Mouse (Mus musculus) kidney, adult 2 months (tissue): ENCODE measurements at regions not wholly inside any gene's neighbourhood (a gene's known extent, or its start where the extent isn't known, plus 50 kb on each side); places are given as distances from the start of the nearest gene placed in this dataset.
A peak's percentile ranks its signal among the peaks of the same experiment; 100 is the strongest.

Source experiments
- DNase-seq: peaks from one replicate; pipeline ENCODE4 v3.0.0; 2021
- H3K27ac ChIP-seq: fragments of 200-500 bp; 2 replicates; pipeline ENCODE4 v1.5.1; 2012; ENCODE audit warnings: low read depth, low read length, control low read depth, inconsistent platforms; ENCODE audit not compliant: insufficient read depth
- H3K27me3 ChIP-seq: fragments of 200-500 bp; replicated peaks from 2 replicates; pipeline ENCODE4 v1.6.1; 2012; ENCODE audit warnings: mild to moderate bottlenecking, moderate library complexity, low read length, inconsistent platforms; ENCODE audit not compliant: control insufficient read depth, insufficient read depth
- H3K36me3 ChIP-seq: fragments of 200-500 bp; 2 replicates; pipeline ENCODE4 v1.6.1; 2012; ENCODE audit warnings: mild to moderate bottlenecking, moderate library complexity, low read length, inconsistent platforms; ENCODE audit not compliant: control insufficient read depth, insufficient read depth
- H3K4me1 ChIP-seq: fragments of 200-500 bp; 2 replicates; pipeline ENCODE4 v1.6.1; 2011; ENCODE audit warnings: low read length; ENCODE audit not compliant: control insufficient read depth, insufficient read depth
- H3K4me3 ChIP-seq: fragments of 200-500 bp; 2 replicates; pipeline ENCODE4 v1.5.1; 2011; ENCODE audit warnings: mild to moderate bottlenecking, low read depth, low read length, control low read depth; ENCODE audit not compliant: insufficient read depth
- CTCF ChIP-seq: fragments of 200-500 bp; conservative IDR thresholded peaks from 2 replicates; pipeline ENCODE4 v1.5.1; 2011; ENCODE audit warnings: low read depth, mild to moderate bottlenecking, control low read depth, low read length, moderate library complexity, mixed read lengths; ENCODE audit not compliant: insufficient read depth, insufficient read length
- POLR2A ChIP-seq: fragments of 200-500 bp; IDR thresholded peaks from one replicate; pipeline ENCODE4 v1.6.1; 2011; ENCODE audit warnings: low read depth, low read length, control low read depth
- whole genome bisulfite sequencing: fragments of 180-500 bp; shearing (Covaris S2); methylation state at CpG from one replicate; pipeline ENCODE4 v1.1.7; 2018; 5-methylcytosine and 5-hydroxymethylcytosine counted together

GRCm38 (mm10) chr8:103879505-103879904, 221.9 kb upstream of the Cdh5 start:
- WGBS, result 91% methylated on average over 2 of the region's 2 CpGs
- Histone ChIP-seq H3K4me1 (no peaks in the 10 kb centered on the region), H3K4me3 (no peak overlapping the region), H3K27me3 (no peaks in the 10 kb centered on the region), H3K36me3 (no peaks in the 10 kb centered on the region), H3K27ac (no peak overlapping the region)
- no peak for TF ChIP-seq CTCF
- TF ChIP-seq POLR2A, result no peak
- DNase-seq, result no peak

GRCm38 (mm10) chr8:103880431-103881145, 220.8 kb upstream of the Cdh5 start:
- Histone ChIP-seq H3K4me1 (no peaks in the 10 kb centered on the region), H3K36me3 (no peaks in the 10 kb centered on the region), H3K4me3 (no peak overlapping the region), H3K27ac (no peak overlapping the region), H3K27me3 (no peaks in the 10 kb centered on the region)
- WGBS, result 68% methylated on average over 14 of the region's 14 CpGs
- DNase-seq, result peak; percentile 11
- TF ChIP-seq CTCF (no peak), POLR2A (no peak)

DNA sequence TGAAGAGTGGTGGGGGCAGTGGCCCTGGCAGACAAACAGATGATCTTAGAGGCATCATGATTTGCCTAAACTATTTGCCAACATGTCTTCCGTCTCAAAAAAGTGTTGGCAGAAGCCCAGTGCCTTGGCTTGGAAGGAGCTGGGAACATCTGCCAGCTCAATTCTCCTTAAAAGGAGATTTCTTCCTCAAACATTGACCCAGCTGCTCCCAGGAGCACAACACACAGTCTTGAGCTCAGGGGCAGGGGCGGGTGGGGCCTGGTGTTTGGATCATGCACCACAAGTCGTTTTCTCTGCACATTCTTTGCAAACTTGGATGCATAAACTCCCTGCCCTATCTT, 220.3 kb upstream of the Cdh5 start:
- peak; percentile 21 for DNase-seq
- WGBS, result 46% methylated on average over 3 of the region's 3 CpGs
- no peak overlapping the region for H3K27ac ChIP-seq
- no peaks in the 10 kb centered on the region for H3K4me1 ChIP-seq
- no peak overlapping the region for H3K4me3 ChIP-seq
- H3K36me3 ChIP-seq, result no peaks in the 10 kb centered on the region
- TF ChIP-seq CTCF (no peak), POLR2A (no peak)
- H3K27me3 ChIP-seq, result no peaks in the 10 kb centered on the region

DNA sequence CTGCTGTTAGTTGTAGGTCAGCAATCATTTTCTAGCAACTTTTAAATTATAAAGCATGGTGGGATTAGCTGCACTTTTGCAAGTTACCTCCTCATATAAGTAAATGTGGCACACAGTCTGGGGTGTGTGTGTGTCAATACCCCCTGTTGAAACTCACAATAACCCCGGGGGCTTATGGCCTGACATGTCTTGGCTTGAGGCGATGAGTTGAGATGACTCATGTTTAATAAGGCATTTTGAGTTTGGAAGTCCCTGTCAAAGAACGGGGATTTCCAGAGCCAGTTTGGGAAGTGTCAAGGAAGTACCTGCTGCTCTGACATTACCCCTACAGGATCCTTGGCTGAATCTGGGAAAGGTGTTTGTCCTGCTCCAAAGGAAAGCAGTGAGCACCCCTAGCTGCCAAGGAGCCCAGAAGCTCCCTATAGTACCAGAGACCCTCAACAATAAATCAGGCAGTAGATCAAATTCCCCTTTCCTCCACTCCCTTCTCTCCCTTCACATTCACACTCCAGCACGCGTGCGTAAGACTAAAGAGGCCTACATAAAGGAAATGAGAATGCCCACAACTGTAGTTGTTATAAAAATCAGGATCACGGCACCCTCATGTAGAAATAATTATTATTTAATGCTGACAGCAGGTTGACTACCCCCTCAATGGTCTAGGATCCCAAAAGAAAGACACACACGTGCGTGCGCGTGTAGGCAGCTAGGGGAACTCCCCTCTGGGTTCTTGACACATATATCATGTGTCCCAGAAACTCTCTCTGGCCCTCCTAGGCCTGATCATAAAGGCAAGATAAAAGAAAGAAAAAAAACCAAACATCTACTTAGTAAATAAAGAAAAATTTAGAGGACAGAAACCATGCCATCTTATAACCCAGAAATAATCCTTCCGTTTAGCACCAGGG, 216.3 kb upstream of the Cdh5 start:
- Histone ChIP-seq H3K4me3 (no peak overlapping the region), H3K4me1 (no peaks in the 10 kb centered on the region), H3K36me3 (no peaks in the 10 kb centered on the region), H3K27ac (no peak overlapping the region), H3K27me3 (no peaks in the 10 kb centered on the region)
- WGBS, result 68% methylated on average over 12 of the region's 12 CpGs
- no peak for DNase-seq
- TF ChIP-seq CTCF (no peak), POLR2A (no peak)

GRCm38 (mm10) chr8:103894589-103894988, 206.8 kb upstream of the Cdh5 start:
- no peaks in the 10 kb centered on the region for H3K27me3 ChIP-seq
- H3K4me1 ChIP-seq, result no peaks in the 10 kb centered on the region
- no peak for TF ChIP-seq CTCF
- no peak for TF ChIP-seq POLR2A
- no peaks in the 10 kb centered on the region for H3K36me3 ChIP-seq
- H3K27ac ChIP-seq, result no peak overlapping the region
- DNase-seq, result no peak
- whole genome bisulfite sequencing, result 84% methylated on average over 6 of the region's 6 CpGs
- H3K4me3 ChIP-seq, result no peak overlapping the region

DNA sequence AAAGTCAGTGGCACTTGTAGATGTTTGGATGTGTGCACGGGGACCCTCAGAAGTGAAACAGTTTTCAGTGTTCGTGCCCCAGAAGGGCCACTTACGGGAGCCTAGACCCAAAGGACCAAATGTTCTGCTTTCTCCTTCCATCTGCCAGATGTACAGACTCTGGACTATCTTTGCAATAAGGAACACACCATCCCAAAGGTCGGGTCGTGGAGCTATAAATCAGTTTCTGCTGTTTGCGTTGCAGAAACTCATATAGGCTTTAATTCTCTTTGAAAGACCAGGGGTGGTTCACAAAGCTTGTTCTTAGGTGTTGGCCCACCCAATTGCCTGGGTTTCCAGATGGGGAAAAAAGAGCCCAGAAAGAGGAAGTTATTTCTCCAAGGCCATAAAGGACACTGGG, 206.3 kb upstream of the Cdh5 start:
- 71% methylated on average over 6 of the region's 6 CpGs for WGBS
- no peak for TF ChIP-seq CTCF
- no peak for TF ChIP-seq POLR2A

DNA sequence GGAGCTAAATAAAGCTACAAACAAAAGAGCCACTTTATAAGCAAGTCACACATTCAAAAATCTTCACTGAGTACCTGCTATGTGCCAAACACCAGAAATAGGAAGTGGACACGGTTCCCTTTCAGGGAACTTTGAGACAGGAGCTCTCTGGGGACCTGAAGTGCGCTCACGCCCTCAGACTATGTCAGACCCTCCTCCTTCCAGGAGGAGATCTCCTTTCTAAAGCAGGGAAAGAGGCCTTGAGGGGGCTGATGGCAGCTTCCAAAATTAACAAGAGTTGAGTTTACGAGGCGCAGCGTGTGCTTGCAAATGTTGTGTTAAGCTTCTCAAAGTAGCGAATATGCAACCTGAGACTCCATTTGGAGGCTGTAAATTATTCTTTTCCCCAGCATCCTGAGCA, 204.0 kb upstream of the Cdh5 start:
- DNase-seq, result no peak
- no peak for TF ChIP-seq CTCF
- no peak for TF ChIP-seq POLR2A
- Histone ChIP-seq H3K4me3 (no peak overlapping the region), H3K36me3 (no peaks in the 10 kb centered on the region), H3K27me3 (no peaks in the 10 kb centered on the region), H3K4me1 (no peaks in the 10 kb centered on the region), H3K27ac (no peak overlapping the region)
- 42% methylated on average over 7 of the region's 7 CpGs for WGBS

More for the DNA sequence above, 206.3 kb upstream of the Cdh5 start:
- Histone ChIP-seq H3K4me3 (no peak overlapping the region), H3K4me1 (no peaks in the 10 kb centered on the region), H3K36me3 (no peaks in the 10 kb centered on the region), H3K27ac (no peak overlapping the region), H3K27me3 (no peaks in the 10 kb centered on the region)
- no peak for DNase-seq
